Mouse (Mus musculus) embryonic fibroblast, embryonic 13.5 days (primary cell): ENCODE measurements at regions not wholly inside any gene's neighbourhood (a gene's known extent, or its start where the extent isn't known, plus 50 kb on each side); places are given as distances from the start of the nearest gene placed in this dataset.

Experiments used
- H3K27ac ChIP-seq: 2 replicates; pipeline ENCODE4 v1.5.1; 2012; ENCODE audit warnings: low read length, control low read depth, inconsistent platforms; ENCODE audit not compliant: insufficient read depth
- H3K4me1 ChIP-seq: 2 replicates; pipeline ENCODE4 v1.6.1; 2011; ENCODE audit warnings: low read length; ENCODE audit not compliant: control insufficient read depth, insufficient read depth
- H3K4me3 ChIP-seq: 2 replicates; pipeline ENCODE4 v1.5.1; 2011; ENCODE audit warnings: mild to moderate bottlenecking, control low read depth, low read length; ENCODE audit not compliant: insufficient read depth
- CTCF ChIP-seq: IDR thresholded peaks from 2 replicates; pipeline ENCODE4 v1.5.1; 2011; ENCODE audit warnings: mild to moderate bottlenecking, control low read depth, low read length, moderate library complexity, borderline replicate concordance; ENCODE audit not compliant: insufficient read depth
- POLR2A ChIP-seq: IDR thresholded peaks from 2 replicates; pipeline ENCODE4 v1.6.1; 2011; ENCODE audit warnings: low read depth, mild to moderate bottlenecking, control low read depth, low read length, moderate library complexity

DNA sequence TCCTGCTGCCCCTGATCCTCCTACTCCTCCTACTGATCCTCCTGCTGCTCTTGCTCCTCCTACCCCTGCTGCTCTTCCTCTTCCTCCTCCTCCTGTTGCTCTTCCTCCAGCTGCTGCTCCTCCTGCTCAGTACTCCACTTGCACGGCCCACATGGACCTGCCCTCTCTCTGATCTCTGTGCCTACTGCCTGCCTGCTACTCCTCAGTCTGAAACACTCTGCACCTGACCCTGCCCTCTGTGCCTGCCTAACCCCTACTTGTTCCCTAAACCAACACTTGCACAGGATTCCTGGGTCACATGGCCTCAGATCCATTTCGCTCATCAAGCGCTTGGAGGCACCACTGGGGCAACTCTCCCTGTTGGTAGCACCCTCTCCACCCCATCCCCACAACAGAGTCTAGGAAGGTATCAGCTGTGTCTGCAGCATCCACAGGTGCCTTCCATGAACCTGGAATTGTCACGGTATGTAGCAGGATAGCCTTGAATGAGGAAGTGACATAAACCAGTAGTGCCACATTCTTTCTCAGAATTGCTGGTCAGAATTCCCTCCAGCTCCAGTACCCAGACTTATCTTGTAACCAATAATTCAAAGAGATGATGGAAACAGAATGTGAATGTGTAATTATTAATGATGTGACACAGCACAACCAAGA, 430.2 kb downstream of the Atp23 start:
- no peak for TF ChIP-seq CTCF
- TF ChIP-seq POLR2A = no peak
- Histone ChIP-seq H3K4me1 (no peaks in the 10 kb centered on the region), H3K27ac (no peak overlapping the region), H3K4me3 (no peak overlapping the region)

DNA sequence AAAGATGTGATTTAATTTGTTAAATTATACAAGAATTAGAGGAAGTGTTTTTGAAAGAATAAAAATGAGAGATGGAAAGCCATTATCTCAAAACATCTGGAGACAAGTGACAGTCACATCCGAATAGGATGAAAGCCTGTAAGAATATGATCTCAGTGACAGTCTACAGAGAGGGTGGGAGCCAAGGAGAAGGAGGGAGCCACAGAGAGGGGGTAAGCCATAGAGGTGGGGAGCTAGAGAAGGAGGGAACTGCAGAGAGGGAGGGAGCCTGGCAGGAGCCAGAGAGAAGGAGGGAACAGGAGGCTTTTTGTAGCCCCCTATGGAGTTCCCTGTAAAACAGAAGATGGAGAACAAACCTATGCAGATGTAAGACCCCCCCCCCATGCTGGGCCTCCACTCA, 438.4 kb downstream of the Atp23 start:
- Histone ChIP-seq H3K27ac (no peak overlapping the region), H3K4me1 (no peaks in the 10 kb centered on the region), H3K4me3 (no peak overlapping the region)
- TF ChIP-seq POLR2A (no peak), CTCF (no peak)

GRCm38 (mm10) chr10:126458523-126458922, 442.6 kb downstream of the Atp23 start:
- Histone ChIP-seq H3K4me1 (no peaks in the 10 kb centered on the region), H3K27ac (no peak overlapping the region), H3K4me3 (no peak overlapping the region)
- TF ChIP-seq CTCF (no peak), POLR2A (no peak)

DNA sequence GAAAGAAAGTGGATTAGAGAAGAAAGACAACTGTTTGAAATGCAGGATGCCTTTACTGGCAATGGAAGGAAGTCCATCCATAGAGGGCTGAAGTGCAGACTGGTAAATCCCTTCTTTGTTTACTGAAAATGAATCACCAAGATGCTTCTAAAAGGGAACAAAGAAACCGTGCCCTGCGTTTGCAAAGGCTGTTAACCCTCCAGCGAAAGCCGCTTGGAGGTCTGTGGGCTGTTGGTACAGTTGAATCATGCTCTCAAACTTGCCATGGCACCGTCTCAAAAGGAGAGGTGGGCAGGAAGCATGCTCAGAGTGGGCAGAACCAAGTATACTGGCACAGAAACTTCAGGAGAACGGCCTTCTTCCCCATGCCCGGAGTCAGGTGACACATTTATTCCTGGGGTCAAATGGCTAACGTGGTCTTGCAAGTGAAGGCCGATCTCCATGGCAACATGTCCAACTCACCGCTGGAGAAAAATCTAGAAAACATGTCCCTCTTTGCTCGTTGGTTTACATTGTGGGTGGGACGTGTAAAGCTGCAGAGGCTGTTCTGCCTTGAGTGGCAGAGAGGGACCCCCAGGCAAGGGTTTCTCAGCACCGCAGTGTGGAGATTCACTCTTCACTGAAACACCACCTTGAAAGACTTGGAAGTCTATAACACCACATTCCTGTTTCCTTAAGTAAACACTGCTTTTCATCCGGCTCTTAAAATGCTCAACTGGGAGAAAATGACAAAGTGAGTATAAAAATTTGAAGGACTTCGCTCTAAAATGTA, 448.2 kb downstream of the Atp23 start:
- TF ChIP-seq CTCF (no peak), POLR2A (no peak)
- no peak overlapping the region for H3K4me3 ChIP-seq
- no peaks in the 10 kb centered on the region for H3K4me1 ChIP-seq
- H3K27ac ChIP-seq = no peak overlapping the region

- Histone ChIP-seq H3K27ac (no peak overlapping the region), H3K4me1 (no peaks in the 10 kb centered on the region), H3K4me3 (no peak overlapping the region)
- TF ChIP-seq CTCF (no peak), POLR2A (no peak)
Observed at GRCm38 (mm10) chr10:126452057-126452622, 449.0 kb downstream of the Atp23 start.

DNA sequence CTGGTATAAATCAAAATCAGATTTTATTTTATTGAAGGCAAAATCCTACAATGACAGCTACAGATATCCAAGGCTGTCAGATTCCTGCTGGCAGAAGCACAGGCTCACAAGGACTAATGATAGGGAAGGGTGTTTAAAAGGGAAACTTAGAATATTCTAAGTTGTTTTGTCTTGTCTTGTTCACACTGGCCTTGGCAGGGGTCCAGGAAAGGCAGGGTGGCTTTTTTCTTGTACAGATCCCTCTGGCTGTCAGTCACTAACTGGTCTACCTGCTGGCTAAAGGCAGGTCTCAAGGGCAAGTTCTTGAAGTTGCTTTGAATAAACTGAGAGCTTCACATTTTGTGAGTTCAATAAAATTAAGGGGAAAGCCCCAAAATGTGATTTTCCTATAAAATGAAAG, 465.3 kb downstream of the Lrig3 start:
- TF ChIP-seq POLR2A (no peak), CTCF (no peak)
- no peak overlapping the region for H3K4me3 ChIP-seq
- no peak overlapping the region for H3K27ac ChIP-seq
- H3K4me1 ChIP-seq = no peaks in the 10 kb centered on the region

- TF ChIP-seq POLR2A (no peak), CTCF (no peak)
- Histone ChIP-seq H3K4me3 (no peak overlapping the region), H3K4me1 (no peaks in the 10 kb centered on the region), H3K27ac (no peak overlapping the region)
Observed at GRCm38 (mm10) chr10:126430346-126430745, 464.4 kb downstream of the Lrig3 start.

GRCm38 (mm10) chr10:126429502-126429901, 463.5 kb downstream of the Lrig3 start:
- TF ChIP-seq POLR2A (no peak), CTCF (no peak)
- no peak overlapping the region for H3K4me3 ChIP-seq

DNA sequence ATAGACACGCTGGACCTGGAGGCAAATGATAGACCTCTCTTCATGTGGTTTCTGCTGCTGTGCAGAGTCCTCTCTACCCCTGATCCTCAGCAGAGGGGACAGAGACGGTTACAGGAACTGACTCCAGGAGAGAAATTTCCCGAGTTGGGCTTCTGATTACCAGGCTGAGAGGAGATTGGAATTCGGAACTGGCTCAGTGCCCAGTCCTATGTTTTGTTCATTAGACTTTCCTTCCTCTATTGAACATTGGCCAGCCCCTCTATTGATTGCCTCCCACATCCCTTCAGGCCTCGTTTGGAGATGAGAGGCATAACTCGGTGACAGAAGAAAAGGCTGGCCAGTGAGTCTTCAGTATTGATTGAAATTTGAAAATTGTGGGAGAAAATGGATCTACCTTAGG, 456.1 kb downstream of the Lrig3 start:
- H3K4me1 ChIP-seq = no peaks in the 10 kb centered on the region
- H3K27ac ChIP-seq = no peak overlapping the region
- TF ChIP-seq POLR2A = no peak
- H3K4me3 ChIP-seq = no peak overlapping the region

More at GRCm38 (mm10) chr10:126429502-126429901, 463.5 kb downstream of the Lrig3 start:
- Histone ChIP-seq H3K27ac (no peak overlapping the region), H3K4me1 (no peaks in the 10 kb centered on the region)

DNA sequence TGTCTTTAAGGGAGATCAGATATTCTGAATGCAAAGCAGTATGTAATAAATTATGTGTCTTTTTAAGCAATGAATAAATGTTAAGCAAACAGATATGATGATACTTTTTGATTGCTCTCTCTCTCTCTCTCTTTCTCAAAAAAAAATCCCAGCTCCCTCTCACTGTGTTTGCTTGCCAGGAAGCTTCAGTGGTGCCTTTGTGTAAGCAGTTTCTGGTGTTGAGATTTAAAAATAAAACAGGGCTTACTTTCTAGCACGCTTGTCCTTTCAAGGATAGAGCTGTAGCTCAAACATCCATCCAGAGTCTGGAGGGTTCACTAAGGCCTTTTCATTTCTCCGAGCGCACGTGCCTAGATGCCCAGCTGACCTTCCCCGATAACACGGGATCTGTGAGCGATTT, 447.8 kb downstream of the Lrig3 start:
- no peak overlapping the region for H3K4me3 ChIP-seq
- no peak for TF ChIP-seq CTCF
- no peak for TF ChIP-seq POLR2A

More for the DNA sequence above, 447.8 kb downstream of the Lrig3 start:
- H3K4me1 ChIP-seq = no peaks in the 10 kb centered on the region
- H3K27ac ChIP-seq = no peak overlapping the region
